Mouse (Mus musculus) inflammation-experienced regulatory T-cells, adult 6 months (primary cell): Measurements from ENCODE around the gene C77080. TPM values are rescaled to one million over a fixed set of nuclear protein-coding genes. Genes with fewer than 3 reads are reported as not detected.

Experiments used
- ATAC-seq: one replicate; pipeline ENCODE4 v1.8.0; 2017
- polyA plus RNA-seq, 3 experiments: library from polyadenylated mRNA; unstranded; fragments of 100-300 nt; shearing (Covaris generic); gene quantifications; one replicate each; pipeline ENCODE4 v1.2.1; 2017

The C77080 gene
- polyA plus RNA-seq, 3 experiments from 2014 or later: 0.21 to 0.25 (median 0.24) TPM

- ATAC-seq: no peak
Measured at GRCm38 (mm10) chr4:129237843-129238441, 23.3 kb downstream of the C77080 start.

- no peak for ATAC-seq
Measured at GRCm38 (mm10) chr4:129236236-129236813, 24.9 kb downstream of the C77080 start.

- no peak for ATAC-seq
Measured at GRCm38 (mm10) chr4:129235147-129235546, 26.1 kb downstream of the C77080 start.

- ATAC-seq: no peak
Measured at GRCm38 (mm10) chr4:129234488-129234887, 26.7 kb downstream of the C77080 start.

GRCm38 (mm10) chr4:129232561-129233360 is 28.4 kb downstream of the C77080 start:
- ATAC-seq: no peak

- ATAC-seq: no peak
Measured at GRCm38 (mm10) chr4:129231594-129232450, 29.4 kb downstream of the C77080 start.

- no peak for ATAC-seq
Measured at GRCm38 (mm10) chr4:129230926-129231325, 30.3 kb downstream of the C77080 start.

GRCm38 (mm10) chr4:129227985-129228381 is 33.2 kb downstream of the C77080 start:
- no peak for ATAC-seq

- ATAC-seq: no peak
Measured at GRCm38 (mm10) chr4:129227170-129227984, 33.8 kb downstream of the C77080 start.

- no peak for ATAC-seq
Measured at GRCm38 (mm10) chr4:129226441-129226963, 34.7 kb downstream of the C77080 start.

- ATAC-seq: no peak
Measured at GRCm38 (mm10) chr4:129225315-129225714, 35.9 kb downstream of the C77080 start.

- no peak for ATAC-seq
Measured at GRCm38 (mm10) chr4:129223421-129224281, 37.6 kb downstream of the C77080 start.

GRCm38 (mm10) chr4:129222019-129222925 is 38.9 kb downstream of the C77080 start:
- no peak for ATAC-seq

GRCm38 (mm10) chr4:129221097-129222010 is 39.9 kb downstream of the C77080 start:
- ATAC-seq: no peak

- no peak for ATAC-seq
Measured at GRCm38 (mm10) chr4:129220376-129221089, 40.7 kb downstream of the C77080 start.

- no peak for ATAC-seq
Measured at GRCm38 (mm10) chr4:129219198-129219597, 42.0 kb downstream of the C77080 start.

GRCm38 (mm10) chr4:129218569-129219175 is 42.5 kb downstream of the C77080 start:
- ATAC-seq: no peak
